Mouse (Mus musculus): ENCODE measurements at regions not wholly inside any gene's neighbourhood (a gene's known extent, or its start where the extent isn't known, plus 50 kb on each side); places are given as distances from the start of the nearest gene placed in this dataset.
"Not testable (repeated sequence)": the region's sequence is repeated elsewhere in the genome, so short reads cannot be mapped to it uniquely, and the experiment has no call there.

DNA sequence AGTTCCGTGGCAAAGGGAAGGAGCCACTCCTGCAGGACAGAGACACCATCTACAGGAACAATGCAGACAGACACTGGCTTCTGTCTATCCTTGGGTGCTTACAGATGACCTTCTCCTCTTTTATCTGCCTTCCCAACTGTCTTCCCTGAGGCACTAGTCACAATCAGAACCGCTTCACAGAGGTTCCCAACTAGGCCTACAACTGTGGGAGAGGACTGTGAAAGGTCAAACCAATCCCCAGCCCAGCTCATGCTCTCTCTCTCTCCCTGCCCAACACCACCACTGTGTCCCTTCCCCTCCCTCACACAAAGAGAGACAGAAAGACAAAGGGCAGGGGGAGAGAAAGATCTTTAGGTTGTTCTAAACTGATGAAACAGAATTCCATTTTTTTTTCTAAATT, 61.3 kb downstream of the Tmem17 start:
- no peak for DNase-seq (ENCODE audit: low spot score)

- no peak for DNase-seq (ENCODE audit: low spot score)
These were observed 61.9 kb downstream of the Tmem17 start for GRCm38 (mm10) chr11:22573802-22574201.

- no peak for DNase-seq (ENCODE audit: low spot score)
These were observed 62.6 kb downstream of the Tmem17 start for GRCm38 (mm10) chr11:22574506-22574905.

GRCm38 (mm10) chr11:22584100-22584487, 72.2 kb downstream of the Tmem17 start:
- DNase-seq (ENCODE audit: low spot score), result no peak

DNA sequence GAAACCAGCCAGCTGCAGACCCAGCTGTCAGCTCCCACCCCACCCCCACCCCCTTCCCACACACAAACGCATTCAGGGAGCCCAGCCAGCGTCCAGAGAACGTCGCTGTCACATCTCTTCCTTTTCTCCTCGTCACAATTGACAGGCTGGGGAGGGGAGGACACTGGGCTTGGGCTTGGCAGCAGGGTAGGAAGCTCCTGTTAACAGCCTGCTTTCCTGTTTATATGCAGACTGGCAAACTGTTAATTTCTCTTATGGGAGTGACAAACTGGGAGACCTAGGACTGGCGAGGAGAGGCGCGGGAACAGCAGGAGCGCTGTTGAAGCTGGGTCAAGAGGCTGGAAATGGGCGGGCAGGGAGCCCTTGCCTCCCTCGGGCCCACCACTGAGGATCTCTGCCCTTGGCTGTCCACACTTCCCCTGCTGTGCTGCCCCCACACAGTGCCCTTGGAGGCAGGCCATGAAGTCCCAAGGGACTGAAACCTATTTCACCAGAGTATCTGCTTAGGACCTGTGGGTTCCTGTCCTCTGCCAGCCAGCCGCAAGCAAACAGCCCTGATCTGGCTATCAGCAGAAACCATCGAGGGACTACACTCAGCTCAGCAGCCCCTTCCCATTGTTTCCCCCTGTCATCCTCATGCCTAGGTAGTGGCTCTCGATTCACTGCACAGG, 72.7 kb downstream of the Tmem17 start:
- DNase-seq (ENCODE audit: low spot score), result peak; percentile 21

GRCm38 (mm10) chr11:22587691-22588241, 75.9 kb downstream of the Tmem17 start:
- DNase-seq (ENCODE audit: low spot score), result peak; percentile 40

DNA sequence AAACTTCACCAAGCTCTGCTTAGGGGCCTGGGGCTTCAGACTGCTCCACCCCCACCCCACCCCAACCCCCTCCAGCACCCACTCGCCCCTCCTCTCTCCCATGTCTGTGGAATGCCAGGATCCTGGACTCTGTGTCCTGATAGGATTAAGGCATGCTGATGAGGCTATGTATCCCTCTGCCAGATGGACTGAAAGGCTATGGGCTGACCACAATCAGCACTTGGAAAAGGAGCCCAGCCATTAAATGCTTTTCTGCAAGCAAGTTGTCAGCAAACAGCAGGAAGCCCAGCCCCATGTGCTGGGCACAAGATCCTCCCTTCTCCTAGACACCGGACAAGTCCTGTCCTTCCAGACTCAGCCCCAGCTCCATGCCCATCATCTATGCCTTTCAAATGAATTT, 76.7 kb downstream of the Tmem17 start:
- DNase-seq (ENCODE audit: low spot score), result no peak

DNA sequence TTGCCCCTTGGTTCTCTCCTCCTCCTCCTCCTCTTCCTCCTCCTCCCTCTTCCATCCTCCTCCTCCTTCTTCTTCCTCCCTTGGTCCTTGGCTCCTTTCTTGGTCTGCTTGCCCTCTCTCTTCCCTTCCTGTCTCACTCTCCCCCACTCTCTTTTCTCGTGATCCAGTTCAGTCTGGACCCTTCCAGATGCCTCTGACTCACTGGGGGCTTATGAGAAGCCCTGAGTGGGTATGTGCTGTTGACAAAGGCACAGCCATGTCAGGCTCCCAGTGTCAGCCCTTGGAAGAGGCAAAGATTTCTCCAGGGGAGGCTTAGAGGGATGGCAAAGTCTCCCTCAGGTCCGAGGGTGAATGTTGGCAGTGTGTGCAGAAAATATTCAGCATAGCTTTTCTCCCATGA, 78.0 kb downstream of the Tmem17 start:
- DNase-seq (ENCODE audit: low spot score), result no peak

DNA sequence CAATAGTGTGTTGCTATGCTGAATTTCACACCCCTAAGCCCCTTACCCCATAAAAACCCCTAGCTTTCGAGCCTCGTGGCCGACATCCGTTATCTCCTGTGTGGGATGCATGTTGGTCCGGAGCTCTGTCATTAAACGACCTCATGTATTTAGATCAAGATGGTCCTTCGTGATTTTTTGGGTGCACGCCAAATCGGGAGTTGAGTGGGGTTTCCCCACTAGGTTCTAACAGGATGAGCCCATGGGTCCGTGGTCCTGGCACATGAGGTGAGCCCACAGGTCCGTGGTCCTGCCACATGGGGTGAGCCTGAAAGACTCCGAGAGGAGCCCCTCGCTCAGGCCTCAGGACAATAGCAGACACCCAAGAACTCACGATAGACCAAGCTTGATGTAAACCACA, 79.2 kb downstream of the Tmem17 start:
- DNase-seq (ENCODE audit: low spot score), result not testable (repeated sequence)

- no peak for DNase-seq (ENCODE audit: low spot score)
These were observed 80.8 kb downstream of the Tmem17 start for GRCm38 (mm10) chr11:22592706-22593105.

GRCm38 (mm10) chr11:22596076-22596804, 84.4 kb downstream of the Tmem17 start:
- DNase-seq (ENCODE audit: low spot score), result no peak

DNA sequence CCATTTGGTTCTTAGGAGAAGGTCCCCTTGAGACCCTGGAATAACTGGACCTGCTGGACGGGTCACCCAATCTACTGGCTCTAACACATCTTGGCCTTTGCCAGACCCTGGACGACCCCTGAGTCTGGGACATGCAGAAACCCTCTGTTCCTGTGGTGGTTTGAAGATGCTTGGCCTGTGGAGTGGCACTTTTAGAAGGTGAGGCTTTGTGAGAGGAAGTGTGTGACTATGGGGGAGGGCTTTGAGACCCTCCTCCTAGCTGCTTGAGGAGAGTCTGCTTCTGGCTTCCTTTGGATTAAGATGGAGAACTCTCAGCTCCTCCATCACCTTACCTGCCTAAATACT, 84.9 kb downstream of the Tmem17 start:
- no peak for DNase-seq (ENCODE audit: low spot score)

DNA sequence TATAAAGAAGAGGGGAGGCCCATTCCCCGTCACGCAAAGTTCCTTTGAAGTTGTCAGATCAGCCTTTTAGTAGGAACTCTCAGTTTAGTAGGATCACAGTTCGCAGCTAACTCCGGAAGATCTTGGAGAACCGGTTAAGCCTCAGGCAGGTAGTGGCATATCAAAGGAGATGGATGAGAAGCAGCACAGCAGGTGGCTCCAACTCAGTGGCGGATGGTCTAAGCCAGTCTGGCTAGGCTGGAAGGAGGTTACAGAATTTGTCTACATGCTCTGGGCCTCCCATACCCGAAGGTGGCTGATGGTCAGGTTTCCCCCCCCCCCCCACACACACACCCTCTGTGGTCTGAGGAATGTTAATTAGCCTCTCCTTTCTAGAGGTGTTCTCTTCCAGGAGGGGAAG, 88.5 kb downstream of the Tmem17 start:
- DNase-seq (ENCODE audit: low spot score), result no peak

GRCm38 (mm10) chr11:22601977-22602376, 90.1 kb downstream of the Tmem17 start:
- no peak for DNase-seq (ENCODE audit: low spot score)

GRCm38 (mm10) chr11:22602610-22603009, 90.7 kb downstream of the Tmem17 start:
- DNase-seq (ENCODE audit: low spot score), result no peak

- DNase-seq (ENCODE audit: low spot score), result no peak
These were observed 91.5 kb downstream of the Tmem17 start for GRCm38 (mm10) chr11:22603397-22603796.

- DNase-seq (ENCODE audit: low spot score), result no peak
These were observed 94.5 kb downstream of the Tmem17 start for GRCm38 (mm10) chr11:22606380-22606779.

- no peak for DNase-seq (ENCODE audit: low spot score)
These were observed 95.8 kb downstream of the Tmem17 start for GRCm38 (mm10) chr11:22607645-22608044.

DNA sequence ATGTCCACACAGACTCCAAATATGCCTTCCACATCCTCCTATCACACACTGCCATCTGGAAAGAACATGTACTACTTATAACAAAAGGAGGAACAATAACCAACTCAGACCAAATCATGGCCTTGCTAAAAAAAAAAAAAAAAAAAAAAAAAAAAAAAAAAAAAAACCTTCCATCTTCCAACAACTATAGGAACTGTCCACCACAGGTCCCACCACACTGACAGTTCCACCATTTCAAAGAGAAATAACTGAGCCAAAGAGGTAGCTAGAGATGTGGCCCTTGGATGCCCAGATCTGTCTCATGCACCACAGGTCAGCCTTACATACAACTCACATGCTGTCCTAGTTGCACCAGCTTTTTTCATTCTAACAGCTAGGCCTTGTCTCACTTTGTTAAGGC, 97.1 kb downstream of the Tmem17 start:
- no peak for DNase-seq (ENCODE audit: low spot score)

DNA sequence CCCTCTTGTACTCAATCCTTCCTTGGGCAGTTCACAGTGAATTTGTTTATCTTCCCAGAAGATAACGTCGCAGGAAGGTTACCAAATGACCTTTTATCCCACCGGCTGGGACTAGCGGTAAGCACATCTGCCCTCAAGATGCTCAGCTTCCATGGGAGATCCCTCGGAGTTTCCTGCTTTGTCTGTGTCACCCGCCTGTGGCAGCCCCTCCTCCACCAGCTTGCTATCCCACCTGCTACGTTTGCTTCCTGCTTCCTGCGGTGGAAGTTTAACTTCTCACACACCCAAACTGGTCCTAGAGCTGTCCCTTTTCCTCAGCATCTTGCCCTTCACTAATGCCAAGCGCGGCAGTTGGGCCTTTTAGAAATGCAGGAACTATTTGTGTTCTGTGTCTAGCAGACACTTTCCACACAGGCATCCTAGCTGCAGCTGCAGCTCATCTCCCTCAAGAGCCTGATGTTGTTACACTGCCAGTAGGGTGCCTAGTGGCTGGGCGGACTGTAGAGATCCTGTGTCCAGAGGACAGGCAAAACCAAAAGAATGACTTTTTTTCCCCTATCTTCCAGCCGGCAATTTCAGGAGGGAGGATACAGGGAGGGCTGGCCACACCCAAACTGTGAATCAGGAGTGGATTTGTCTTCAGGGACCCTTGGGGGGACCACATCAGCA, 98.7 kb downstream of the Tmem17 start:
- DNase-seq (ENCODE audit: low spot score), result no peak

DNA sequence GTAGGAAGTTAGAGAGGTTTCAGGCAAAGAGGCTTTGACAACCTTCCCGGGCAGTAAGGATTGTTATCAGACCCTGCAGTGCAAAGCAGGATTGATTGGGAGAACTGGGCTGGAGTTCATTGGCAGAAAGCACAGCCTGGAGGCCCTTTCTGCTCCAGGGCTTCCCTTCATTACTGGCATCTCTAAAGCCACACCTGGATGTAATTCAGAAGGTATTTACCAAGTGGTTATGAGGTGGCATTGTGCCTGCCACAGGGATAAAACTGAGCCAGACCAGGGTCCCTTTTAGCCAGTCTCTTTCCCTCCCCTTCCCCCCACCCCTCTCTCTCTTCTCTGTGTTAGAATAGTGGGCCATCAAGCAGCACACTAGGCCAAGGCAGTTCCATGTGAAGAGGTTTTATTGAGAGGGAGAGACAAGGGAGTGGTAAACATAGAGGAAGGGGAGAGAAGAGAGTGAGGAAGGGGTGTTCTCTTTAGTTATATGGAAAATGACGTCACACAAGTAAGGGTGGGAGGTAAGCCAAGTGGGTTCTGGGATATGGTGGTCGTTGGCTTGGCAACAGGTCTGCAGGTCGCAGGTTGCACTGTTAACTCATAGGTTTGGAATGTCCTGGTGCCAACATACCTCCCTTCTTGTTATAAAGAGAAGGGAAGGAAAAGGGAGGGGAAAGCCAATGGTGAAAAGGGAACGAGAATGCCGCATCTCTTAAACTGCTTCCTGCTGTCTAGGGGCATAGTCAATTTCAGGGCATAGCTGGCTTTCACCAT, 99.4 kb downstream of the Tmem17 start:
- no peak for DNase-seq (ENCODE audit: low spot score)

DNA sequence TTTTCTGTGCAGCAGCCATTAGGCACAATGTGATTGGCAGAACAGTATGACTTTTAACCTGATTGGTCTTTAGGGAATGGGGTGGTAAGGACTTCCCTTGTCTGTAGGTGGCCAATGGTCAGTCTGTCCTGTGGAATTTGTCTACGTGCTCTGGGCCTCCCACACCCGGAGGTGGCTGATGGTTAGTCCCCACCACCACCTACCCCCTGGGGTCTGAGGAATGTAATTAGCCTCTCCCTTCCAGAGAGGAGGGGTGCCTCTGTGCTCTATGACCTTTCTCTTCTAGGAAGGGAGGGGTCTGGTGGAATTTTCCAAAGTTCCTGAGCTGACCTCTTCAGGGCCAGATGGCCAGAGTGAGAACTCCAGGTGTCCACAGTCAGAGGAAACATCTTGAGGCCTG, 101.6 kb downstream of the Tmem17 start:
- DNase-seq (ENCODE audit: low spot score), result no peak

All from layer of hippocampus, adult 9-10 months (tissue).